Mouse (Mus musculus) midbrain, embryonic 13.5 days (tissue): ENCODE measurements at regions not wholly inside any gene's neighbourhood (a gene's known extent, or its start where the extent isn't known, plus 50 kb on each side); places are given as distances from the start of the nearest gene placed in this dataset.

Source experiments
- ATAC-seq: fragments of 200-750 bp; cut with Nextera tagmentation; 2 replicates; pipeline ENCODE4 v1.8.0; 2017; ENCODE audit warnings: mild to moderate bottlenecking, moderate TSS enrichment, moderate library complexity
- H3K27ac ChIP-seq: fragments of 300-500 bp; sonication (generic); 2 replicates; pipeline ENCODE4 v1.5.1; 2015; ENCODE audit warnings: inconsistent platforms, mild to moderate bottlenecking, moderate library complexity
- H3K27me3 ChIP-seq: fragments of 300-500 bp; sonication (generic); 2 replicates; pipeline ENCODE4 v1.6.1; 2015; ENCODE audit warnings: mild to moderate bottlenecking, inconsistent platforms
- H3K36me3 ChIP-seq: fragments of 300-500 bp; sonication (generic); 2 replicates; pipeline ENCODE4 v1.6.1; 2015; ENCODE audit warnings: mild to moderate bottlenecking, inconsistent platforms
- H3K4me1 ChIP-seq: fragments of 300-500 bp; sonication (generic); replicated peaks from 2 replicates; pipeline ENCODE4 v1.6.1; 2015; ENCODE audit warnings: inconsistent platforms
- H3K4me2 ChIP-seq: fragments of 300-500 bp; sonication (generic); replicated peaks from 2 replicates; pipeline ENCODE4 v1.6.1; 2015; ENCODE audit warnings: moderate library complexity, mild to moderate bottlenecking, inconsistent platforms
- H3K4me3 ChIP-seq: fragments of 300-500 bp; sonication (generic); replicated peaks from 2 replicates; pipeline ENCODE4 v1.5.1; 2015; ENCODE audit warnings: mild to moderate bottlenecking, inconsistent platforms
- H3K9ac ChIP-seq: fragments of 300-500 bp; sonication (generic); replicated peaks from 2 replicates; pipeline ENCODE4 v1.6.1; 2015; ENCODE audit warnings: mild to moderate bottlenecking, inconsistent platforms
- H3K9me3 ChIP-seq: fragments of 300-500 bp; sonication (generic); 2 replicates; pipeline ENCODE4 v1.6.1; 2016; ENCODE audit warnings: mild to moderate bottlenecking, inconsistent platforms
- WGBS: fragments of 180-500 bp; shearing (Covaris S2); methylation state at CpG from one replicate; pipeline ENCODE4 v1.1.7; 2015; 5-methylcytosine and 5-hydroxymethylcytosine counted together

- H3K9me3 ChIP-seq: no peaks in the 10 kb centered on the region
- no peak overlapping the region for H3K9ac ChIP-seq
- no peaks in the 10 kb centered on the region for H3K36me3 ChIP-seq
- H3K4me1 ChIP-seq: peaks cover 10% of the 10 kb centered on the region
- WGBS: 71% methylated on average over 7 of the region's 7 CpGs
- no peak overlapping the region for H3K27ac ChIP-seq
- H3K4me2 ChIP-seq: no peak overlapping the region
- no peak for ATAC-seq
- H3K4me3 ChIP-seq: no peak overlapping the region
- peaks cover 4% of the 10 kb centered on the region; the same call in 1 of the 2 replicates for H3K27me3 ChIP-seq
Observed at GRCm38 (mm10) chr12:71467820-71468219, 158.1 kb downstream of the Dact1 start.

GRCm38 (mm10) chr12:71468324-71468723 is 158.6 kb downstream of the Dact1 start:
- no peak overlapping the region for H3K27ac ChIP-seq
- H3K27me3 ChIP-seq: peaks cover 5% of the 10 kb centered on the region
- H3K4me3 ChIP-seq: no peak overlapping the region
- H3K9me3 ChIP-seq: no peaks in the 10 kb centered on the region
- no peak overlapping the region for H3K9ac ChIP-seq
- 35% methylated on average over 6 of the region's 6 CpGs for WGBS
- peaks cover 10% of the 10 kb centered on the region for H3K4me1 ChIP-seq
- no peak overlapping the region for H3K4me2 ChIP-seq
- H3K36me3 ChIP-seq: no peaks in the 10 kb centered on the region
- ATAC-seq: no peak

- H3K4me1 ChIP-seq: peaks cover 10% of the 10 kb centered on the region
- 88% methylated on average over 13 of the region's 13 CpGs for WGBS
- peaks cover 12% of the 10 kb centered on the region for H3K27me3 ChIP-seq
- H3K27ac ChIP-seq: no peak overlapping the region
- H3K9ac ChIP-seq: no peak overlapping the region
- no peak for ATAC-seq
- H3K4me2 ChIP-seq: no peak overlapping the region
- H3K9me3 ChIP-seq: no peaks in the 10 kb centered on the region
- no peaks in the 10 kb centered on the region for H3K36me3 ChIP-seq
- H3K4me3 ChIP-seq: no peak overlapping the region
Observed at GRCm38 (mm10) chr12:71470983-71471715, 161.5 kb downstream of the Dact1 start.

DNA sequence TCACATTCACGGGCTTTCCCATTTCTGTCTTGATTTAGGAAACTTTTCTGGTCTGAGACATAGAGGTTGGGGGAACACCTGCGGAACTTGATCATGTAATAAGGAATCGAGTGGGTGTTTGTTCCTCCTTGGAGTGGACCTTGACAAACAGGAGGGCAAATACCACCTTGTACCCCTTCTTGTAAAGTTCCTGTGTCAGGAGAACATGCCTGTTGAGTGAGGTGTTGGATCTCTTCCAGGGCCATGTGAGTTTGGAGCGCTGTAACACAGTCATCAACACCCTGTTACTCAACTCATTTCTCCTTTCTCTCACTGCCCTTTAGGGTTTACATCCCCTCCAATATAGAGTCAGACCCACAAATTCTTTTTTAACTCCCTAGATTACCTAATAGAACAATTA is 162.0 kb downstream of the Dact1 start:
- WGBS: 93% methylated on average over 4 of the region's 4 CpGs
- no peaks in the 10 kb centered on the region for H3K9me3 ChIP-seq
- H3K4me2 ChIP-seq: no peak overlapping the region
- no peak overlapping the region for H3K4me3 ChIP-seq
- ATAC-seq: no peak
- peaks cover 10% of the 10 kb centered on the region for H3K4me1 ChIP-seq
- H3K27me3 ChIP-seq: peaks cover 13% of the 10 kb centered on the region
- H3K36me3 ChIP-seq: no peaks in the 10 kb centered on the region
- H3K9ac ChIP-seq: no peak overlapping the region
- H3K27ac ChIP-seq: no peak overlapping the region

DNA sequence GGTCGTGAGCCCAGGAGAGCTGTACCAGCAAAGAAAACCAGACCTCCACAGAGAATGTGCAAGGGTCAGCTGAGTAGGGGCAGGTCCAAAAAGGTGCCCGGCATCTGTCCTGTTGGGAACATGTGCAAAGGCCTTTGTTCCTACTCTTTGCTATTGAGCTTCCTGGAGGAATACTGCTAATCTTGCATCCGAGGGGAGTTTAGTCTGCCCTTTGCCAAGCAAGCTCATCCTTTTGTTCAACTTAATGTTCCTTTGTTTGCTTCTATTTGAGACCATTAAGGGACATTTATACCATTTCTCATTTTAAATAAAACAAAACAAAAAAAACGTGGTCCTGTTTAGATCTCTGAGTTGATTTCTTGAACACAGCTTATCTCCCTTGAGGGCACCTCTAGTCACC is 166.6 kb downstream of the Dact1 start:
- Histone ChIP-seq H3K4me1 (peaks cover 22% of the 10 kb centered on the region), H3K4me3 (no peak overlapping the region), H3K36me3 (no peaks in the 10 kb centered on the region), H3K9ac (no peak overlapping the region), H3K9me3 (no peaks in the 10 kb centered on the region), H3K4me2 (no peak overlapping the region), H3K27ac (no peak overlapping the region), H3K27me3 (peaks cover 27% of the 10 kb centered on the region)
- ATAC-seq: no peak
- WGBS: 43% methylated on average over 4 of the region's 4 CpGs

GRCm38 (mm10) chr12:71477691-71478090 is 168.0 kb downstream of the Dact1 start:
- WGBS: 6% methylated on average over 5 of the region's 5 CpGs
- Histone ChIP-seq H3K4me2 (no peak overlapping the region), H3K27me3 (peaks cover 25% of the 10 kb centered on the region), H3K4me3 (no peak overlapping the region), H3K9ac (no peak overlapping the region), H3K4me1 (peaks cover 33% of the 10 kb centered on the region), H3K27ac (no peak overlapping the region), H3K36me3 (no peaks in the 10 kb centered on the region), H3K9me3 (no peaks in the 10 kb centered on the region)
- 0 out of 2 replicates have a peak, but pooled peaks have one; percentile 45 for ATAC-seq

- H3K9ac ChIP-seq: no peak overlapping the region
- 60% methylated on average over 6 of the region's 6 CpGs for WGBS
- H3K4me1 ChIP-seq: peaks cover 33% of the 10 kb centered on the region
- peak overlapping the region; percentile 26 for H3K27ac ChIP-seq
- no peak overlapping the region for H3K4me3 ChIP-seq
- H3K36me3 ChIP-seq: no peaks in the 10 kb centered on the region
- H3K27me3 ChIP-seq: peaks cover 19% of the 10 kb centered on the region
- no peak overlapping the region for H3K4me2 ChIP-seq
- no peak for ATAC-seq
- H3K9me3 ChIP-seq: no peaks in the 10 kb centered on the region
Observed at GRCm38 (mm10) chr12:71481371-71481770, 171.7 kb downstream of the Dact1 start.

DNA sequence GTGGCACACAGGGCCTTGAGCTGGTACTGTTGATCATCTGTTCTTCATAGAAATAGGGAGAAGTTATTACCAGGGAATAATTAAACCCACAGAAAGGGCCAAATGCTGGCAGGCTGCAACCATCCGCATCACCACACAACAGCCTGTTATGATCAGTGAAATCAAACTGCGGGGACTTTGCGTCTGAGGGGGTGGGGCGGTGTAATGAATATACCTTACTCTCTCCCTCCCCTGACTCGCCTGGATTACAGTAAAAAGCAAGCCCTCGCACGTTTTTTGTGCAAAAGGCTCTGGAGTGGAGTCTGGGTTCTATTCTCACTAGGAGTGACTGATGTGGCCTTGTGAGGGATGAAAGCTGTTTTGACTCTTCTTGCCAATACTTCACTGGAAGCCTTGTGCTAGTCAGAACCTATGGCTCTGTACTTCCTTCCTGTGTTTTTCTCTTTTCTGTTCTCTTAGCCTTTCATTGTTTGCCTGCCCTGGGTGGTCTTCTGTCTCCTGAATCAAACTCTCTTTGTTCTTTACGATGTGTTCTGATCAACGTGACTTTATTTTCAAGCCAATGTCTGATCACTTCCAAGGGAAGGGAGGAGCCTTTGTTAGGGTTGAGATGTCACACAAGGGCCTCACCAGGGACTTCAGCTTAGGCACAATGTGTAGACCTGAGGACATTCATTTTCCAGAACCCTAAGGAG is 172.4 kb downstream of the Dact1 start:
- Histone ChIP-seq H3K27ac (peak overlapping the region; percentile 26), H3K4me1 (peaks cover 31% of the 10 kb centered on the region), H3K9me3 (no peaks in the 10 kb centered on the region), H3K4me3 (no peak overlapping the region), H3K36me3 (no peaks in the 10 kb centered on the region), H3K27me3 (peaks cover 19% of the 10 kb centered on the region), H3K9ac (no peak overlapping the region), H3K4me2 (no peak overlapping the region)
- WGBS: 52% methylated on average over 9 of the region's 9 CpGs
- 0 out of 2 replicates have a peak, but pooled peaks have one; percentile 8 for ATAC-seq

- Histone ChIP-seq H3K9me3 (no peaks in the 10 kb centered on the region), H3K4me2 (no peak overlapping the region), H3K27me3 (peaks cover 19% of the 10 kb centered on the region), H3K4me1 (peaks cover 28% of the 10 kb centered on the region), H3K4me3 (no peak overlapping the region), H3K9ac (no peak overlapping the region), H3K27ac (no peak overlapping the region), H3K36me3 (no peaks in the 10 kb centered on the region)
- 35% methylated on average over 2 of the region's 2 CpGs for WGBS
- no peak for ATAC-seq
Observed at GRCm38 (mm10) chr12:71482619-71483018, 172.9 kb downstream of the Dact1 start.

DNA sequence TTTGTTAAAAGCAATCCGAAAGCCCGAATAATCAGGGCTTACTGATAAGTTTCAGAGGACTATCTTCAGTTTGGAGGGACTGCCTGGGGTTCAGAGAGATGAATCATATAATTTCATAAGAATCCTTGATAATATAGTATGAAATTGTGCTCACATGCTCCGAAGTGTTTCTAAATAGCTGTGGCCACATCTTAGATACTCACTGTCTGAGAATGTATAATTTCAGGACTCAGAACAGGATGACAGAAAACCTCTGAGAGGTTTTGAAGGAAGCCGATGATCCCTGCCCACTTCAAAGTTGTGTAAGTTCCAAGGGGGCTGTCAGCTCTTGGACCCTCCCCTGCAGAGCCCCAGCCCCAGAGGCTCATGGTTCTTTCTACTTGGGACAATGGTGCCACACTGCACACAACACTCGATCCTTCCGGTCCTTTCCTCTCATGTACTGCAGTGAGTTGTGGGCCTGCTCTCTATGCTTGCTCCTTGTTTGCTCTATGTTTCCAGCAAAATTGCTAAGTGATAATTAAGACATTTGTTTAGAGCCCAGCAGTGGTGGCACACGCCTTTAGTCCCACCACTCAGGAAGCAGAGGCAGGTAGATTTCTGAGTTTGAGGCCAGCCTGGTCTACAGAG is 174.0 kb downstream of the Dact1 start:
- WGBS: 88% methylated on average over 7 of the region's 7 CpGs
- Histone ChIP-seq H3K9me3 (no peaks in the 10 kb centered on the region), H3K4me2 (no peak overlapping the region), H3K4me3 (no peak overlapping the region), H3K4me1 (peaks cover 34% of the 10 kb centered on the region), H3K27ac (no peak overlapping the region), H3K27me3 (peaks cover 18% of the 10 kb centered on the region), H3K9ac (no peak overlapping the region), H3K36me3 (no peaks in the 10 kb centered on the region)
- no peak for ATAC-seq

DNA sequence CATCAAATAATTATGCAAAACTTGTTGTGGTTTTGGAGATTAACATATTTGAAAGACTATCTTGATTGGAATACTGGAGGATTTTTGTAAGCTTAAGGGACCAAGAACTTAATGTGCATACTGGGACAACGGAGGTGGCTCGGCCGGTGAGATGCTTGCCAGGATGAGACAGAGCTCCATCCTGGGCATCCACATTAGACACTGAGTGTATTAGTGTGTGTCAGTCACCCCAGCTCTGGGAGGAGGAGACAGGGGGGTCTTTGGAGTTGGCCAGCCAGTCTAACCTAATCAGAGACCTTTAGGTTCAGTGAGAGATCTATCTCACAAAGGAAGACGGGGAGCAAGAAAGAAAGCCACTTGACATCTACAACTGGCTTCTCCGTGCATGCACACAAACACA is 174.6 kb downstream of the Dact1 start:
- Histone ChIP-seq H3K4me3 (no peak overlapping the region), H3K4me2 (no peak overlapping the region), H3K9me3 (no peaks in the 10 kb centered on the region), H3K4me1 (peaks cover 34% of the 10 kb centered on the region), H3K27ac (no peak overlapping the region), H3K9ac (no peak overlapping the region), H3K36me3 (no peaks in the 10 kb centered on the region), H3K27me3 (peaks cover 12% of the 10 kb centered on the region)
- 97% methylated on average over 5 of the region's 5 CpGs for WGBS
- no peak for ATAC-seq

GRCm38 (mm10) chr12:71486078-71486477 is 176.4 kb downstream of the Dact1 start:
- Histone ChIP-seq H3K27ac (no peak overlapping the region), H3K4me3 (no peak overlapping the region), H3K36me3 (no peaks in the 10 kb centered on the region), H3K4me2 (no peak overlapping the region), H3K9ac (no peak overlapping the region), H3K9me3 (no peaks in the 10 kb centered on the region), H3K27me3 (0 out of 2 replicates have a peak, but pooled peaks cover 5% of the 10 kb centered on the region), H3K4me1 (peaks cover 23% of the 10 kb centered on the region)
- ATAC-seq: no peak
- 82% methylated on average over 12 of the region's 12 CpGs for WGBS
